Mouse (Mus musculus) megakaryocyte, embryonic 14.5 days (primary cell): ENCODE measurements around the gene Stxbp5l. TPM values are rescaled to one million over a fixed set of nuclear protein-coding genes. Genes with fewer than 3 reads are reported as not detected.

Experiments used
- H3K27me3 ChIP-seq: replicated peaks from 2 replicates; pipeline ENCODE3; 2012; ENCODE audit warnings: inconsistent platforms
- H3K36me3 ChIP-seq: replicated peaks from 2 replicates; pipeline ENCODE3; 2012; ENCODE audit warnings: low read length, inconsistent platforms, mixed read lengths
- H3K4me1 ChIP-seq: 2 replicates; pipeline ENCODE4 v1.6.1; 2012; ENCODE audit warnings: inconsistent platforms
- H3K4me3 ChIP-seq: replicated peaks from 2 replicates; pipeline ENCODE3; 2012; ENCODE audit warnings: moderate library complexity, mild to moderate bottlenecking, inconsistent platforms
- H3K9me3 ChIP-seq: 2 replicates; pipeline ENCODE4 v1.6.1; 2012; ENCODE audit warnings: inconsistent platforms
- FLI1 ChIP-seq: IDR thresholded peaks from 2 replicates; pipeline ENCODE4 v1.6.1; 2012; ENCODE audit warnings: low read length, inconsistent platforms, mixed read lengths
- GATA1 ChIP-seq: IDR thresholded peaks from 3 replicates; pipeline ENCODE4 v1.6.1; 2012; ENCODE audit warnings: mixed read lengths, low read length, inconsistent platforms, borderline replicate concordance
- polyA plus RNA-seq: library from polyadenylated mRNA; stranded (reverse); fragments of >175 nt; gene quantifications from 2 replicates; pipeline ENCODE4 v1.2.3, GENCODE M21; 2012; ENCODE audit warnings: low replicate concordance; ENCODE audit not compliant: insufficient read depth

Gene Stxbp5l
- not detected in 2 replicates for polyA plus RNA-seq

DNA sequence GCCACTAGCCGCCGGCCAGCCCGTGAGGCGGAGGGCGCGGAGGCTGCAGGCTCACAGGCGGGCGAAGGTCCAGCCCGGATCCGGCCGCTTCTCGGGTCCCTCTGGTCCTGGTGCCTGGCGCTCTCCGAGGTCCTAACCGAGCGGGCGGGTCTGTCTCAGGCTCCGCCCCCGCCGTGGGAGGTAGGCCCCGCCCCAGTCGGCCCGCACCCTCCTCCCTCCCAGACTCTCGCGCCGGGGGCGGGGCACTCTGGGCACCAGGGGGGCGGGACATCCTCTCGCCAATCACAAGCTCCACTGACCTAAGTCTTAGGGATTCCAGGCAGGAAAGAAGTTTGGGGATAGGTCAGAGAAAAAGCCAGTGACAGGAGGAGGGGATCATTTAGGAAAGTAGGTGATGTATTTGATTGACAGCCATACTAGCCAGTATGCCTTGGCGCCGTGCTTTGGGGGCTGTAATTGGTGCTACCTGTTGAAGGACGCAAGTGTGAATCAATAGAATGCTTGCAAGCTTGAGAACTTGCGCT, at the start of gene Stxbp5l:
Gene Stxbp5l (minus strand): TSS at position 142 of the 524 bp plus-strand sequence.
- peak within 1 kb of the TSS; percentile 89 for H3K4me3 ChIP-seq

DNA sequence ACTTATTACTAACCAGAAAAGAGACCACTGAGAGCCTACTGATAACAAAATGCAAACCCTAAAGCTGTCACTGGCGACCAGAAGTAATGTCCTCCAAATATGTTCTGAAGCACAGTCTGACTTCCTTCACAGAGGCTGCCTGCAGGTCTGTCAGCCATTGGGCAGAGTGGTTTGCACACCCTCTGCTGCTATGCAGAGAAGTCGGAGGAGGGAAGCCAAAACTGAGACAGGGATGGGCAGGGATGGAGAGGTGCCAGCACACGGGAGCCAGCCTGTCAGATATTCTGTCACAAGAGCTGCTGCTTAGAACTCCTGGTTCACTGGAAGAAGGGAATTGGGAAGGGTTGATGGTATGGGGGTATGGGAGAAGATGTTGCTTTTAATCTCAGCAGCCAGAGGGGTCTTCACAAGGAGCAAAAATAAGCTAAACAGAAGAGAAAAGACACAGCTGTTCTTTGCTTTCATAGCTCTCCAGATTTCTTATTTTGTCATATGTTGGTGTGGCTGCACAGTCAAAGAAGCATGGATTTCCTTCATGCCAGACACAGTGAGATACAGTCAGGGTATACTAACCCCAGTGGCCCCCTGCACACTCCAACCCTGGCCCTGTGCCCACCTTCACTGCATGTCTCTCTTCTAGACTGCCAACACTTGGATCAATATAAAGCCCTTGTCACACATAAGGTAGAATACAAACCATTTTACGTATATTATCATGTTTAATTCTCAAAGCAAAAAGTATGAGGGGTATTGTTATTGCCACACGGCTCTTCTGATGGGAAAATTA, 48.8 kb upstream of the Stxbp5l start:
- TF ChIP-seq GATA1, result no peak
- no peak for TF ChIP-seq FLI1
- Histone ChIP-seq H3K27me3 (no peaks in the 10 kb centered on the region), H3K4me1 (no peaks in the 10 kb centered on the region), H3K9me3 (no peaks in the 10 kb centered on the region), H3K36me3 (no peaks in the 10 kb centered on the region), H3K4me3 (no peak overlapping the region)

More for the DNA sequence above, at the start of gene Stxbp5l:
- H3K27me3 ChIP-seq, result peaks cover 25% of the 10 kb centered on the region
- 0 out of 2 replicates have a peak, but pooled peaks cover 6% of the 10 kb centered on the region for H3K9me3 ChIP-seq
- H3K4me1 ChIP-seq, result peaks cover 12% of the 10 kb centered on the region
- H3K36me3 ChIP-seq, result no peaks in the 10 kb centered on the region
- TF ChIP-seq GATA1 (no peak), FLI1 (no peak)

DNA sequence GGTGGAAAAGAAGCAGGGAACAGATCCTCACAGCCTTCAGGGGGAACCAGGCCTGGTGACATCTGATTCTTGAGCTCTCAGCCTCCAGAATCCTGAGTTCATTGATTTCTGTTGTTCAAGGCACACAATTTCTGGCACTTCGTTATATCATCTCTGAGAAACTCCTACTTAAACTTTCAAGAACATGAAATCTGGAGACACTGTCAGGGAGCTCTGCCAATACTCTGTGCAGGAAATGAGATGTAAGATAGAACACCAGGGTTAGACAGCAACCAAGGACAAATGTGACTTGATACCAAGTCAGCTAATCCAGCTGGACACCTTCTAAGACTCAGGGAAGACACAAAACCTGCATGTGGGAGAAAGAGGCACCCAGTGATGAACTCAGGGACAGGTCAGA, 40.7 kb upstream of the Stxbp5l start:
- Histone ChIP-seq H3K4me3 (no peak overlapping the region), H3K27me3 (no peaks in the 10 kb centered on the region), H3K36me3 (no peaks in the 10 kb centered on the region), H3K4me1 (no peaks in the 10 kb centered on the region), H3K9me3 (no peaks in the 10 kb centered on the region)
- TF ChIP-seq FLI1, result no peak
- TF ChIP-seq GATA1, result no peak

DNA sequence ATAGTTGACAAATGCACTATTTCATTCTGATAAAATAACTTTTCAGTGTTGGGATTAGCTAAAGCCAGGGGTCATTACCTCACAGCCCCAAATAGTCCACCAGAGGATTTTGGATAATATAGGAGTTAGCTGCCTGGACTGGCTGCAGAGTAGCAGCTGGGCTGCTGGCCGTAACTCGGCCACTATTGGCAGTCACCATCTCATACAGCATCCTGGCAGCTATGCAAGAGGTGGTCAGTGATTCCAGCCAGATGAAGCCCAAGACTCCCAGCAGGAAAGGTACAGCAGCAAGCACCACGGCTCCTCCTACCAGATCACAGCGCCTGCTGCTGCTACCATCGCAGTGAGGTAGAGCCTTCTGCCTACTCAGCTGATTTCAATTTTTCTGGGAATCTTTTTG, 38.1 kb upstream of the Stxbp5l start:
- H3K4me3 ChIP-seq, result no peak overlapping the region
- H3K36me3 ChIP-seq, result no peaks in the 10 kb centered on the region
- H3K9me3 ChIP-seq, result no peaks in the 10 kb centered on the region
- H3K27me3 ChIP-seq, result no peaks in the 10 kb centered on the region
- no peak for TF ChIP-seq FLI1
- TF ChIP-seq GATA1, result no peak
- no peaks in the 10 kb centered on the region for H3K4me1 ChIP-seq

DNA sequence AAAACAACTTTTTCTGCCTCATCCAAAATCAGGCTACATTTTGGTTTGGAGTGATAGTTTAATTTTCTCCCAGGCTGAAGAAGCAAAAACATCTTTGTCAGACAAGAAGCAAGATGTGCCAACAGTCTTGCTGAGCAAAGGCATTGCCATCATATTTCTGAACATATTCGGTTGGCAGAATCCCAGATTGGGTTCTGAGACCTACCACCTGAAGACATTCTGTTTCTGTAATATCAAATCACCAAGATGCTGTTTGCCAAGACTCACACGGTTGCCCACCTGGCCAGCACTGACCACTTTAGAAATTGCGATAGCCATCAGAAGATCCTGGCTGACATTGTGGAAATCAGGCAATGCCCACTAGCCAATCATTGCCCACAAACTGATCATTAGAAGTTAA, 37.1 kb upstream of the Stxbp5l start:
- Histone ChIP-seq H3K27me3 (no peaks in the 10 kb centered on the region), H3K9me3 (peaks cover 5% of the 10 kb centered on the region), H3K4me1 (no peaks in the 10 kb centered on the region), H3K36me3 (no peaks in the 10 kb centered on the region), H3K4me3 (no peak overlapping the region)
- TF ChIP-seq FLI1 (no peak), GATA1 (no peak)

DNA sequence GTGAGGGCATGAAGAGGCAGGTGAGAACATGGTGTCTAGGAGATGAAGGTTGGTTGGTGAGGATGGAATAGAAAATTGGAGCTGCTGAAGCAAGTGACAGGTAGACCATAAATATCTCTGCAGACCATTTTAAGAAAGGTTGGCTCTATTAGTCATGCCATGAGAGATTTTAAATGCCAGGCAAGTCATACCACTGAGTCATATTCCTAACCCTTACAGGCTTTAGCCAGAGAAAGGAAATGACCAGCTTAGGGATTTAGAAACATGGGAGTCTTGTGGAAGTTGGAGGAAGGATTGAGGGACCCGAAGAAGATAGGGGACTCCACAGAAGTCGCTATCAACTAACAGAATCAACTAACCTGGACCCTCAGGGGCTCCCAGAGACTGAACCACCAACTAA, 35.8 kb upstream of the Stxbp5l start:
- Histone ChIP-seq H3K36me3 (no peaks in the 10 kb centered on the region), H3K4me3 (no peak overlapping the region), H3K27me3 (no peaks in the 10 kb centered on the region), H3K4me1 (no peaks in the 10 kb centered on the region), H3K9me3 (peaks cover 9% of the 10 kb centered on the region)
- TF ChIP-seq FLI1, result no peak
- TF ChIP-seq GATA1, result no peak

DNA sequence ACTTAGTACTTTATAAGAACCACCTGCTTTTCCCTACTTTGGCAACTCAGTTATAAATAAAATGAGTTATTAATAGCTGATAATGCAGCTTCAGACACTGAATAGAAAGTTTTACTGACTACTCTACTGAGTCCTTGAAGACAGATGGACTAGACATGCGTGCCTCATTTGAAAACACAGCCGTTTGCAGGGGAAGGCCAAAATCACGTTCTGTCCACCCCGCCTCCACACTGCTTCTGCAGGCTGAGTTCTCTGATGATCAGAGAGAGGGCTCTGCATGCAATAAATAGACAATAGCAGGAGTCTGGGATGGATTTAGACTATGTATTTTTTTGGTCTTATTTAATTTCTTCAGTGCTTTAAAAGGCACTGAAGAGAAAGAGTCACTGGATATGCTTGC, 20.8 kb upstream of the Stxbp5l start:
- H3K9me3 ChIP-seq, result no peaks in the 10 kb centered on the region
- H3K27me3 ChIP-seq, result no peaks in the 10 kb centered on the region
- no peak overlapping the region for H3K4me3 ChIP-seq
- H3K36me3 ChIP-seq, result no peaks in the 10 kb centered on the region
- no peaks in the 10 kb centered on the region for H3K4me1 ChIP-seq
- TF ChIP-seq GATA1 (no peak), FLI1 (no peak)

DNA sequence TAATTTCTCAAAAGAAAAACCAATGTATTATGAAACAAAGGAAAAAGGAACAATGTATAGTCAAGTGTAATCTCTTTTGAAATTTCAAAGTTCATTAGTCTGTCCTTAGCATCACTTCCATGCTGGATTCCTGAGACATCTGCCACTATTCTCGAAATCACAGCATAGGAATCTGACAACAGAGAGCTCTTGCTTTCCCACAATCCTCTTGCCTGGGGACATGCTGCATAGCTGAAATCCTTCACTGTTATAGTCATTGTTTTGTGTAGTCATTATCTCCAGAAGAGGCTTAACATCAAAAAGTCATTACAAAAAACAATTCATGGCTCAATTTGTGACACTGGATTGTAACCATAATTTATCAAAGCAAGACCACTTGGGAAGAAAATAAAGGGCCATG, 20.2 kb upstream of the Stxbp5l start:
- Histone ChIP-seq H3K4me3 (no peak overlapping the region), H3K36me3 (no peaks in the 10 kb centered on the region), H3K4me1 (no peaks in the 10 kb centered on the region), H3K27me3 (no peaks in the 10 kb centered on the region), H3K9me3 (no peaks in the 10 kb centered on the region)
- TF ChIP-seq FLI1 (no peak), GATA1 (no peak)

DNA sequence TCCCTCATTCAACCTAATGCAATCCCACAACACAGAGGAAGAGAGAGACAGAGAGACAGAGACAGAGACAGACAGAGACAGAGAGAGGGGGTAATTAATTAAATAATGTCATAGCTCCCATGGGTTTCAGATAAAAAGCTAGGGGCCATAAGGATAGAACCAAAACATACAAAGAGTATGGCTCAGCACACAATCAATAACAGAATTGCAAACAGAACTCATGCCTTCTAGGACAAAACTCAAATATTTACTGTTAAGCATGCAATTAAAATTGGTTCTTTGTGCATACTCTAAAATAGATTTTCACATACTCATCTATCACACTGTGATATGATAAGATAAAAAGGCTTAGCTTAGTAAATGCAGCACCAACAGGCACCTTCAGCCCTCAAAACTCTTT, 5.2 kb upstream of the Stxbp5l start:
- H3K36me3 ChIP-seq, result no peaks in the 10 kb centered on the region
- H3K4me3 ChIP-seq, result no peak overlapping the region
- no peak for TF ChIP-seq GATA1
- no peak for TF ChIP-seq FLI1
- H3K4me1 ChIP-seq, result peaks cover 3% of the 10 kb centered on the region
- H3K27me3 ChIP-seq, result peaks cover 8% of the 10 kb centered on the region
- 0 out of 2 replicates have a peak, but pooled peaks cover 2% of the 10 kb centered on the region for H3K9me3 ChIP-seq

DNA sequence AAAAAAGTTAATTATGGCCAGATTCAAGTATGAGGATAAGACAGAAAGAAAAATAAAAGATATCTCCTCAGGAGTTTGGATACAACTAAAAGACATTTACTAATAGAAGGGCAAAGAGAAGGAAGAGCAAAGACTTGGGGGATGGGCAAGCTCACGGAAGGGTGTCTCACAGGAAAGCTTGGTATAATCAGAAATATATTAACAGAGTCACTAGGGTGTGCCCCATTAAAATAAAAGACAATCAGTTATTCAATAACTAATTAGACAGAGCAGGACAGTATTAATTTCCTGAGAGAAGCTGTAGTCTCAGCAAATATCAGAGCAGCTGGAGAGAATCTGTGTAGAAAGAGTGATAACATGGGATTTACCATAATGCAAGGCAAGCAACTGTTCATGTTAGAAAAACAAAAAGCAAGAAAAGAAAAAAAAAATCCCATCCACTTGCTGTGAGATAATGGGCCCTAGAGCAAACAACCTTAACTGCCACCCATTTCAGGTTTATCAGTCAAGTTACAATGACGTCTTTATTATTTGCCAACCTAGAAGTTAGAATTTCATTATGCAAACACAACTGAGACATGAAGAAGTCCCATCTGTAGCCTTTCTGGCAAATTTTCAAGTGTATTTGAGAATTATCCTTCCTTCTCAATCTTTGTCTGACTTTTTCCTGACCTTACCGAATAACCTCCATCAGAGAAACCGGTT, 4.6 kb upstream of the Stxbp5l start:
- H3K4me3 ChIP-seq, result no peak overlapping the region
- no peaks in the 10 kb centered on the region for H3K36me3 ChIP-seq
- TF ChIP-seq FLI1 (no peak), GATA1 (no peak)
- H3K27me3 ChIP-seq, result peaks cover 14% of the 10 kb centered on the region
- 0 out of 2 replicates have a peak, but pooled peaks cover 4% of the 10 kb centered on the region for H3K9me3 ChIP-seq
- peaks cover 9% of the 10 kb centered on the region for H3K4me1 ChIP-seq
